Mouse (Mus musculus) lung, embryonic 14.5 days (tissue): ENCODE measurements around the gene Stat6. TPM values are rescaled to one million over a fixed set of nuclear protein-coding genes. Genes with fewer than 3 reads are reported as not detected.

Experiments used
- ATAC-seq: fragments of 200-750 bp; cut with Nextera tagmentation; 2 replicates; pipeline ENCODE4 v1.8.0; 2017; ENCODE audit warnings: mild to moderate bottlenecking, moderate TSS enrichment, moderate library complexity; ENCODE audit not compliant: insufficient read depth
- DNase-seq: peaks from one replicate; pipeline ENCODE4 v3.0.0-alpha.2; 2015
- H3K27ac ChIP-seq: fragments of 300-500 bp; sonication (generic); 2 replicates; pipeline ENCODE4 v1.5.1; 2014; ENCODE audit warnings: low read depth, mild to moderate bottlenecking, moderate library complexity
- H3K27me3 ChIP-seq: fragments of 300-500 bp; sonication (generic); 2 replicates; pipeline ENCODE4 v1.6.1; 2014; ENCODE audit warnings: low read length, control low read depth; ENCODE audit not compliant: insufficient read depth
- H3K36me3 ChIP-seq: fragments of 300-500 bp; sonication (generic); 2 replicates; pipeline ENCODE4 v1.6.1; 2014; ENCODE audit warnings: control low read depth; ENCODE audit not compliant: insufficient read depth
- H3K4me1 ChIP-seq: fragments of 300-500 bp; sonication (generic); 2 replicates; pipeline ENCODE4 v1.6.1; 2014; ENCODE audit warnings: antibody characterized with exemption, control low read depth; ENCODE audit not compliant: insufficient read depth
- H3K4me2 ChIP-seq: fragments of 300-500 bp; sonication (generic); 2 replicates; pipeline ENCODE4 v1.6.1; 2014; ENCODE audit warnings: mild to moderate bottlenecking
- H3K4me3 ChIP-seq: fragments of 300-500 bp; sonication (generic); 2 replicates; pipeline ENCODE4 v1.5.1; 2014; ENCODE audit warnings: low read depth, low read length
- H3K9ac ChIP-seq: fragments of 300-500 bp; sonication (generic); 2 replicates; pipeline ENCODE4 v1.6.1; 2014
- H3K9me3 ChIP-seq: fragments of 300-500 bp; sonication (generic); 2 replicates; pipeline ENCODE4 v1.6.1; 2016; ENCODE audit warnings: low read depth, low read length, control low read depth
- CTCF ChIP-seq: IDR thresholded peaks from 2 replicates; pipeline ENCODE4 v1.5.1; 2016; ENCODE audit warnings: antibody characterized with exemption, low read depth
- WGBS: fragments of 180-500 bp; shearing (Covaris S2); extraction: QIAGEN DNeasy Blood & Tissue Kit; methylation state at CpG from one replicate; pipeline ENCODE4 v1.1.7; 2014; 5-methylcytosine and 5-hydroxymethylcytosine counted together
- polyA plus RNA-seq: library from polyadenylated mRNA; unstranded; fragments of >200 nt; fragmentation: Nextera tagmentation; extraction: Ambion mirVana; gene quantifications from 2 replicates; pipeline ENCODE4 v1.2.1, GENCODE M21; 2014

Stat6 gene
- polyA plus RNA-seq, 1 experiment from 2014 or later = 28.1 TPM

GRCm38 (mm10) chr10:127674794-127675522 is 32.2 kb downstream of the Stat6 start:
- Histone ChIP-seq H3K9me3 (no peaks in the 10 kb centered on the region), H3K4me3 (no peak overlapping the region), H3K9ac (no peak overlapping the region), H3K4me1 (no peaks in the 10 kb centered on the region), H3K27ac (peak overlapping the region; percentile 20; the same call in 1 of the 2 replicates), H3K36me3 (no peaks in the 10 kb centered on the region), H3K27me3 (no peaks in the 10 kb centered on the region), H3K4me2 (no peak overlapping the region)
- DNase-seq = peak; percentile 91
- ATAC-seq = no peak
- peak; percentile 100 for TF ChIP-seq CTCF
- WGBS = 86% methylated on average over 8 of the region's 8 CpGs

DNA sequence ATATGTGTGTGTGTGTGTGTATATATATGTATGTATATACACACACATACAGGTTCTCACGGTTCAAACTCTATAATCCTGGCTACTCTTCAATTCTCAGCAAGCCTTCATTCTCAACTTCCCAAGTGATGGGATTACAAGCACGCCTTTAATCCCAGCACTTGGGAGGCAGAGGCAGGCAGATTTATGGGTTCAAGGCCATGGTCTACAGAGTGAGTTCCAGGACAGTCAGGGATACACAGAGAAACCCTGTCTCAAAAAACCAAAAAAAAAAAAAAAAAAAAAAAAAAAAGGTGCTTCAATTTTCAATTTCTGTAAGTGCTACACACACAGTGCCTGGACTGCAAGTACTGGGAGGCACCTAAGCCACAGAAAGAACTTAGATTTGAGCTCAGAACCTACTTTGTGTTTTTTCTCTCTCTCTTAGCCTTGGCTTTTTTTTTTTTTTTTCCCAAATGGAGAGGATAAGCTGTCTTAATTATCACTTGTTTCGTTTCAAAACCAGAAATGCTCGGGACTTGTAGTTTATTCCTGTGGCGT is 33.1 kb downstream of the Stat6 start:
- H3K9me3 ChIP-seq = no peaks in the 10 kb centered on the region
- TF ChIP-seq CTCF = no peak
- H3K4me3 ChIP-seq = peak overlapping the region; percentile 77
- no peaks in the 10 kb centered on the region for H3K36me3 ChIP-seq
- no peaks in the 10 kb centered on the region for H3K27me3 ChIP-seq
- WGBS = 38% methylated on average over 5 of the region's 5 CpGs
- H3K4me2 ChIP-seq = peak overlapping the region; percentile 55
- peak overlapping the region; percentile 51 for H3K27ac ChIP-seq
- no peaks in the 10 kb centered on the region for H3K4me1 ChIP-seq
- DNase-seq (no peak), ATAC-seq (no peak)
- H3K9ac ChIP-seq = peak overlapping the region; percentile 31; the same call in 1 of the 2 replicates

GRCm38 (mm10) chr10:127676691-127677548 is 34.1 kb downstream of the Stat6 start:
- peak; percentile 93 for ATAC-seq
- H3K27me3 ChIP-seq = no peaks in the 10 kb centered on the region
- peak overlapping the region; percentile 77 for H3K4me3 ChIP-seq
- DNase-seq = peak; percentile 99
- H3K4me2 ChIP-seq = peak overlapping the region; percentile 94
- peak overlapping the region; percentile 67 for H3K27ac ChIP-seq
- no peaks in the 10 kb centered on the region for H3K9me3 ChIP-seq
- TF ChIP-seq CTCF = no peak
- no peaks in the 10 kb centered on the region for H3K4me1 ChIP-seq
- H3K36me3 ChIP-seq = no peaks in the 10 kb centered on the region
- H3K9ac ChIP-seq = peak overlapping the region; percentile 65
- WGBS = under 1% methylated on average over 69 of the region's 71 CpGs

- no peaks in the 10 kb centered on the region for H3K27me3 ChIP-seq
- H3K4me2 ChIP-seq = peak overlapping the region; percentile 94
- peak overlapping the region; percentile 65 for H3K9ac ChIP-seq
- peak; percentile 26; the same call in 1 of the 2 replicates for ATAC-seq
- peak; percentile 91 for TF ChIP-seq CTCF
- peak overlapping the region; percentile 77 for H3K4me3 ChIP-seq
- H3K4me1 ChIP-seq = no peaks in the 10 kb centered on the region
- 7% methylated on average over 14 of the region's 14 CpGs for WGBS
- H3K9me3 ChIP-seq = no peaks in the 10 kb centered on the region
- no peaks in the 10 kb centered on the region for H3K36me3 ChIP-seq
- DNase-seq = peak; percentile 91
- H3K27ac ChIP-seq = no peak overlapping the region; the same call in 1 of the 2 replicates
Observed at GRCm38 (mm10) chr10:127677591-127678336, 35.0 kb downstream of the Stat6 start.

- WGBS = 79% methylated on average over 1 of the region's 1 CpGs
- ATAC-seq = no peak
- Histone ChIP-seq H3K27me3 (no peaks in the 10 kb centered on the region), H3K4me3 (no peak overlapping the region), H3K36me3 (no peaks in the 10 kb centered on the region), H3K27ac (no peak overlapping the region), H3K4me1 (no peaks in the 10 kb centered on the region), H3K9me3 (no peaks in the 10 kb centered on the region), H3K4me2 (no peak overlapping the region), H3K9ac (peak overlapping the region; percentile 0; the same call in 1 of the 2 replicates)
- TF ChIP-seq CTCF = no peak
- DNase-seq = no peak
Observed at GRCm38 (mm10) chr10:127679208-127679607, 36.4 kb downstream of the Stat6 start.

GRCm38 (mm10) chr10:127679881-127680280 is 37.1 kb downstream of the Stat6 start:
- Histone ChIP-seq H3K4me2 (no peak overlapping the region), H3K9ac (no peak overlapping the region), H3K36me3 (no peaks in the 10 kb centered on the region), H3K4me3 (no peak overlapping the region), H3K27me3 (no peaks in the 10 kb centered on the region), H3K27ac (no peak overlapping the region), H3K4me1 (no peaks in the 10 kb centered on the region), H3K9me3 (no peaks in the 10 kb centered on the region)
- DNase-seq = no peak
- 75% methylated on average over 3 of the region's 3 CpGs for WGBS
- TF ChIP-seq CTCF = no peak
- no peak for ATAC-seq
